Mouse (Mus musculus) brown adipose tissue, adult 24 weeks (tissue): ENCODE data around the gene Sec61a1. TPM values are rescaled to one million over a fixed set of nuclear protein-coding genes. Genes with fewer than 3 reads are reported as not detected.

ENCODE experiments used
- polyA plus RNA-seq: library from polyadenylated mRNA; stranded (reverse); fragments of >200 nt; gene quantifications from 2 replicates; pipeline ENCODE4 v1.2.4, GENCODE M21; 2012; ENCODE audit not compliant: missing spikeins, insufficient read depth, insufficient read length

The Sec61a1 gene
- polyA plus RNA-seq, 1 experiment: 31.7 TPM

Other genes with a start within 250 kb of the Sec61a1 start
- 3.5 and 4.5 TPM in 2 replicates for gene Eefsec, start 72.4 kb downstream of the Sec61a1 start, polyA plus RNA-seq
- gene Ruvbl1, start 53.5 kb downstream of the Sec61a1 start, polyA plus RNA-seq: 11.5 and 16.4 TPM in 2 replicates
- 3.9 and 6.8 TPM in 2 replicates for gene Kbtbd12, start 119.0 kb upstream of the Sec61a1 start, polyA plus RNA-seq
- gene Mgll, start 205.5 kb upstream of the Sec61a1 start, polyA plus RNA-seq: 257 and 493 TPM in 2 replicates